Mouse (Mus musculus): ENCODE data around the gene Zswim4.

GRCm38 (mm10) chr8:84233055-84233454 lies 3.8 kb downstream of the Zswim4 start:
- no peak for TF ChIP-seq CTCF (IDR thresholded peaks at IDR 0.05; ENCODE audit: low read depth, low read length)
- TF ChIP-seq POLR2A (IDR thresholded peaks at IDR 0.05; ENCODE audit: extremely low read depth, insufficient read depth, low read length), result no peak

All from liver, adult 2 months (tissue).